Mouse (Mus musculus): ENCODE data around the gene Prkcg. TPM values are rescaled to one million over a fixed set of nuclear protein-coding genes. Genes with fewer than 3 reads are reported as not detected.
"Not testable (repeated sequence)": the region's sequence is repeated elsewhere in the genome, so short reads cannot be mapped to it uniquely, and the experiment has no call there.

Gene Prkcg
- polyA plus RNA-seq, 1 experiment from 2014 or later, result 0.12 TPM

DNA sequence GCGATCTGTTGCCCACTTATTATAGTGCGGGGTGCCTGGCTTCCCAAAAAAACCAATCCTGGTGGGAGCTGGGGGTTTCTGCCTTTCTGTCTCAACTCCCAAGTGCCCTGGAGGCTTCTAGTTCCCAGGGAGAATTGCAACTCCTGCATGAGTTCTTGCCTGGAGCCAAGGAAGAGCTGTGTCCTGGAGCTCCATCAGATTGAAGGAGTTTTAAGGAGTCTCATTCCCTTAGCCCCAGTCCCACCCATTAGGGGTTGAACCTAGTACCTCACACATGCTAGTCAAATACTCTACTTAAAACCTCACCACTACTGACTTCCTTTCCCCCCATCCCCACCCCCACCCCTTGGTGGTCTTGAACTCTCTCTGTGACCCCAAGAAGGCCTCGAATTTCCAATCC, 2.8 kb downstream of the Prkcg start:
- Histone ChIP-seq H3K4me3 (no peak overlapping the region), H3K36me3 (peaks cover 17% of the 10 kb centered on the region), H3K9me3 (no peaks in the 10 kb centered on the region), H3K27ac (peak overlapping the region; percentile 36; the same call in 1 of the 2 replicates), H3K4me1 (peaks cover 16% of the 10 kb centered on the region), H3K9ac (peak overlapping the region; percentile 10; the same call in 1 of the 2 replicates), H3K4me2 (replicated peaks) (peak overlapping the region; percentile 67), H3K27me3 (no peaks in the 10 kb centered on the region)
- WGBS, result 64% methylated on average over 3 of the region's 3 CpGs
- no peak for ATAC-seq (ENCODE audit: insufficient number of reproducible peaks, insufficient read depth, low FRiP score, low TSS enrichment)

DNA sequence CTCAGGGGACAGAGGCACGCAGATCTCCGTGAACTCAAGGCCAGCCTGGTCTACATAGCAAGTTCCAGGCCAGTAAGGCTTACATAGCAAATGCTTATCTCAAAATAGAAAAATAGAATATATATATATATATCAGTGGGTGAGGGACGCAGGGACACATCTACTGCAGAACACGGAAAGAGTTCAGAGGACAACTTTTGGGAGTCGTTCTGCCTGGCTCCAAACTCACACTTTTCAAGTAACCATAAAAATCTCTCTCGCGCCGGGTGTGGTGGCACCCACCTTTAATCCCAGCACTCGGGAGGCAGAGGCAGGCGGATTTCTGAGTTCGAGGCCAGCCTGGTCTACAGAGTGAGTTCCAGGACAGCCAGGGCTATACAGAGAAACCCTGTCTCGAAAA, 3.3 kb downstream of the Prkcg start:
- not testable (repeated sequence) for H3K9me3 ChIP-seq; ATAC-seq (ENCODE audit: insufficient number of reproducible peaks, insufficient read depth, low FRiP score, low TSS enrichment); H3K27me3 ChIP-seq
- Histone ChIP-seq H3K36me3 (peaks cover 22% of the 10 kb centered on the region), H3K27ac (peak overlapping the region; percentile 74; the same call in 1 of the 2 replicates), H3K4me3 (0 out of 2 replicates have a peak overlapping the region, but pooled peaks have one; percentile 35), H3K9ac (peak overlapping the region; percentile 10; the same call in 1 of the 2 replicates), H3K4me2 (replicated peaks) (peak overlapping the region; percentile 67), H3K4me1 (peaks cover 16% of the 10 kb centered on the region)
- 74% methylated on average over 12 of the region's 12 CpGs for WGBS

DNA sequence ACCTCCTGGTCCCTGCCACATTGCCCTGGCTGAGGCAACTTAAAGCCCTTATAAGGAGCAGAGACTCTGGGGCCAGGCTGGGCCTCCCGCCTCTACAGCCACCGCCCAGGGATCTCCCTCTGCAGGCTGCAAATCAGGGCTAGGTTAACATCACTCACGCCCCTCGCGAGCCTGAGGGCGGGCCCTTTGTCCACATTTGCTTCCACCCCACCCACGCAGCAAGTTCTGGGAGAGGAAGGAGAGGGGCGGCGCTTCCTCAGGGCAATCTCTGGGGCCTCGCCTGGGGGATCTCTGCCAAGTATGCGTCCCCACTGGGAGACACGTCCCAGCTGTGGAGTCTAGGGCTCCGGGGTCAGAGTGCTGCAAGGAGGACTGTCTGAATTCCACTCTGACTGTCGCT, 3.8 kb downstream of the Prkcg start:
- H3K4me2 ChIP-seq (replicated peaks), result peak overlapping the region; percentile 67
- 2% methylated on average over 14 of the region's 14 CpGs for WGBS
- peak; percentile 29 for ATAC-seq (ENCODE audit: insufficient number of reproducible peaks, insufficient read depth, low FRiP score, low TSS enrichment)
- no peaks in the 10 kb centered on the region for H3K27me3 ChIP-seq
- peak overlapping the region; percentile 74 for H3K27ac ChIP-seq
- peak overlapping the region; percentile 48; the same call in 1 of the 2 replicates for H3K9ac ChIP-seq
- no peaks in the 10 kb centered on the region for H3K9me3 ChIP-seq
- H3K36me3 ChIP-seq, result peaks cover 25% of the 10 kb centered on the region
- H3K4me1 ChIP-seq, result peaks cover 16% of the 10 kb centered on the region
- H3K4me3 ChIP-seq, result peak overlapping the region; percentile 35

DNA sequence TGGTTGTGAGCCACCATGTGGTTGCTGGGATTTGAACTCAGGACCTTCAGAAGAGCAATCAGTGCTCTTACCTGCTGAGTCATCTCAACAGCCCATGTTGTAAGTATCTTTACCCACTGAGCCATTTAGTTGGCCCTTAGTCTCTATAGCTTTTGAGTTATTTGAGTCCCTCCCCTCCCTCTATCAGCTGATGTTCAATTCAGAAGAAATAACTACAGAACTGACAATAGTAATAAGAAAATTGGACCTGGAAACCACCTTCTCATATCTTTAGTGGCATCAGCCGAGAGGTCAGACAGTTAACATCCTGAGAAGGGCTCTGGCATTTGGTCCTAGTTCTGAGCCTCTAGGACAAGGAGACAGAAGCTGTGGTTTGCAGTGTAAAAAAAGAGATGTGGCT, 5.8 kb downstream of the Prkcg start:
- ATAC-seq (ENCODE audit: insufficient number of reproducible peaks, insufficient read depth, low FRiP score, low TSS enrichment), result no peak
- H3K4me3 ChIP-seq, result no peak overlapping the region
- no peak overlapping the region for H3K9ac ChIP-seq
- peaks cover 13% of the 10 kb centered on the region for H3K4me1 ChIP-seq
- H3K4me2 ChIP-seq (replicated peaks), result no peak overlapping the region
- H3K27me3 ChIP-seq, result peaks cover 1% of the 10 kb centered on the region
- H3K27ac ChIP-seq, result no peak overlapping the region
- WGBS, result 88% methylated on average over 1 of the region's 1 CpGs
- H3K9me3 ChIP-seq, result no peaks in the 10 kb centered on the region
- H3K36me3 ChIP-seq, result peaks cover 27% of the 10 kb centered on the region

DNA sequence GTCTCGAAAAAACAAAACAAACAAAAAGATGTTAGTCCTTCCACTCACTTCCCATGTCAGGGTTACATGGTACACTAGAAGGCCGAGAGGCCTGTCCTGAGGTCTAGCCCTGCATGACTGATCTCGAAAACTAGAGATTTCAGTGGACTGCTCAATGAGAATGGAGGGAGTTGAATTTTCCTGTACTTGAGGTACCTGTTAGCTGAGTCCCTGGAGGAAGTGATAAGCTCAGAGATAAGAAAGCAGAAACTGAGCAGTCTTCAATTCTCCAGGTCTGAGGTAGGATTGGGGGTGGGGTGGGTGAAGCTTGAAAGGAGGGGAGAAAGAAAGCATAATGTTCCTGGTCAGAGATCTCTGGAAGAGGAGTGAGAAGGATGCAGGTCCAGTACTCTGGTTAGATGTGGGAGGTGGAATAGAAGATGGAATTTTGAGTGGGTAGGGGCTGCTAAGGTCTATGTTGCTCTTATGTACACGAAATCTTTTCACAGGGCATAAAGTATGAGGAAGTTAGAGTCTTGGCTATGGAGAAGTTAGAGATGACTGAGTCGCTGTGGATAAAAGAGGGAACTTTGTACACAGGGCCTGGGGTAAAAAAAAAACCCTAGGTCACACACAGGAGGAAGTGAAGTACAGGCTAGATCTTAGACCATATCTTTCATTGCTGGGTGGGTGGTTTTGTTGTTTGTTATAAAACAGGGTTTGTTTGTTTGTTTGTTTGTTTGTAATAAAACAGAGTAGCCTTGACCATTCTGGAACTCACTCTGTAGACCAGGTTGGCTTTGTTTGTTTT, 6.5 kb downstream of the Prkcg start:
- Histone ChIP-seq H3K9me3 (no peaks in the 10 kb centered on the region), H3K4me3 (no peak overlapping the region), H3K36me3 (peaks cover 27% of the 10 kb centered on the region), H3K4me2 (replicated peaks) (no peak overlapping the region), H3K9ac (no peak overlapping the region), H3K27me3 (peaks cover 9% of the 10 kb centered on the region), H3K27ac (no peak overlapping the region), H3K4me1 (peaks cover 12% of the 10 kb centered on the region; the same call in 1 of the 2 replicates)
- ATAC-seq (ENCODE audit: insufficient number of reproducible peaks, insufficient read depth, low FRiP score, low TSS enrichment), result no peak
- 86% methylated on average over 5 of the region's 5 CpGs for WGBS

DNA sequence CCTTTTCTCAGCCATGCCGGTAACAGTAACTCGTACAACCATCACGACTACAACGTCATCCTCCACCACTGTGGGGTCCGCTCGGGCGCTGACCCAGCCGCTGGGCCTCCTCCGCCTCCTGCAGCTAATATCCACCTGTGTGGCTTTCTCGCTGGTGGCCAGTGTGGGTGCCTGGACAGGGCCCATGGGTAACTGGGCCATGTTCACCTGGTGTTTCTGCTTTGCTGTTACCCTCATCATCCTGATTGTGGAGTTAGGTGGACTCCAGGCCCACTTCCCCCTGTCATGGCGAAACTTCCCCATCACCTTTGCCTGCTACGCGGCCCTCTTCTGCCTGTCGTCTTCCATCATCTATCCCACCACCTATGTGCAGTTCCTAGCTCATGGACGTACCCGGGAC, 7.7 kb downstream of the Prkcg start:
- no peaks in the 10 kb centered on the region for H3K9me3 ChIP-seq
- peaks cover 10% of the 10 kb centered on the region; the same call in 1 of the 2 replicates for H3K4me1 ChIP-seq
- no peak overlapping the region for H3K27ac ChIP-seq
- no peak overlapping the region for H3K4me3 ChIP-seq
- peaks cover 27% of the 10 kb centered on the region for H3K36me3 ChIP-seq
- ATAC-seq (ENCODE audit: insufficient number of reproducible peaks, insufficient read depth, low FRiP score, low TSS enrichment), result no peak
- H3K4me2 ChIP-seq (replicated peaks), result no peak overlapping the region
- no peak overlapping the region for H3K9ac ChIP-seq
- WGBS, result 95% methylated on average over 16 of the region's 16 CpGs
- H3K27me3 ChIP-seq, result peaks cover 19% of the 10 kb centered on the region

DNA sequence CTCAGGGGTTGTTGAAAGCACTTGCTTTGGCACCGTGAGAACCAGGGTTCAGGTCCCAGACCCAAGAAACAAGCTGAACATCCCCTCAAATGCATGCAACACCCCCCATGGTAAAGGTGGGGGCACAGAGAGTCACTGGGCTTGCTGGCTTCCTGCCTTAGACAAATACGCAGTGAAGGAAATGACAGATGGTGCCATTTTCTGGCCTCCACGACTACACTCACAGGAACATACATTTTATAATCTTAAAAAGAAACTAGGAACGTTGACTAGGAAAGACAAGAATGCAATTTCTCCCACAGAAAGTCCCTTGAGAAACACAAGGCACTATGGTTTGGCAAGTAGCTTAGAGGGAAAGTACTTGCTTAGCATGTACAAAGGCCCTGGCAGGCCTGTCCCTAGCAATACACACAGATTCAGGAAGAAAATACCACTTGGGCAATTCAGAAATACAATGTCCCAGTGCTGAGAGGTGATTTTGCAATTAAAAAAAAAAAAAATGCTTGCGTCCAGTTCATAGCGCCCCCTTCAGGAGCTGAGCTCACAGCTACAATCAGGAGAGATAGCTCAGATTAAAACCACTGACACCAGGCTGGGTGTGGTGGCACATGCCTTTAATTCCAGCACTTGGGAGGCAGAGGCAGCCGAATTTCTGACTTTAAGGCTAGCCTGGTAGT, 11.1 kb downstream of the Prkcg start:
- H3K9ac ChIP-seq, result no peak overlapping the region
- no peak overlapping the region for H3K27ac ChIP-seq
- ATAC-seq (ENCODE audit: insufficient number of reproducible peaks, insufficient read depth, low FRiP score, low TSS enrichment), result no peak
- peaks cover 53% of the 10 kb centered on the region for H3K27me3 ChIP-seq
- peaks cover 13% of the 10 kb centered on the region for H3K4me1 ChIP-seq
- no peak overlapping the region for H3K4me3 ChIP-seq
- no peaks in the 10 kb centered on the region for H3K9me3 ChIP-seq
- no peak overlapping the region for H3K4me2 ChIP-seq (replicated peaks)
- H3K36me3 ChIP-seq, result peaks cover 16% of the 10 kb centered on the region
- 59% methylated on average over 7 of the region's 7 CpGs for WGBS

DNA sequence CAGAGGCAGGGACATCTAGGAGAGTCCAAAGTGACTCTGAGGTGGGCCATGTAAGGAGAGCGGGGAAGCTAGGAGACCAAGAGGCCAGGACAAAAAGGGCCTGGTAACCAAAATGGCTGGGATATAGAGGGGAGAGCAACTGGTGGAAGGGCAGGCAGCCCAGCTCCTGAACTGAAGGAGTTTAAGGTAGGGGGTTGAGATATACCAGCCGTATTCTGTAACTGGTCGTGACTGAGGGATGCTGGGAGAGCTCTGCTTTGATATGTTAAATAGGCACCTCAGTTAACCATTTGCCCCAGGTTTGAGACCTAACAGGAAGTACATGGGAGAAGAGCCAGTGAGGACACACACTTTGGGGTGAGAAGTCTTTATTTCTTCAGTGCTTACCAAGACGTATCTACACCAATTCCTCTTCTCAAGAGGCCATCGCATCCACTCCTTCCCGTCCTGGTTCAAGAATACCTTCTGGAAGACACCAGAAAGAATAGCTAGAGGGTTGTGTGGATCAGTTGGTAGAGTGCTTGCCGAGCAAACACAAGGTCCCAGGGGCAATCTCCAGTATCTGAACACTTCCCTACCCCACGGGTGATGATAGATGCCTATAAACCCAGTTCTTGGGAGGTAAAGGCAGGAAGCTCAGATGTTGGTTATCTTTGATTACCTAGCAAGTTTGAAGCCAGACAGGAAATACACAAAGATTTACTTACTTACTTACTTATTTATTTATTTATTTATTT, 12.1 kb downstream of the Prkcg start:
- 66% methylated on average over 8 of the region's 8 CpGs for WGBS
- Histone ChIP-seq H3K27ac (no peak overlapping the region), H3K4me3 (no peak overlapping the region), H3K36me3 (peaks cover 14% of the 10 kb centered on the region), H3K27me3 (peaks cover 62% of the 10 kb centered on the region), H3K9me3 (no peaks in the 10 kb centered on the region), H3K4me1 (peaks cover 13% of the 10 kb centered on the region), H3K4me2 (replicated peaks) (no peak overlapping the region), H3K9ac (no peak overlapping the region)
- no peak for ATAC-seq (ENCODE audit: insufficient number of reproducible peaks, insufficient read depth, low FRiP score, low TSS enrichment)

DNA sequence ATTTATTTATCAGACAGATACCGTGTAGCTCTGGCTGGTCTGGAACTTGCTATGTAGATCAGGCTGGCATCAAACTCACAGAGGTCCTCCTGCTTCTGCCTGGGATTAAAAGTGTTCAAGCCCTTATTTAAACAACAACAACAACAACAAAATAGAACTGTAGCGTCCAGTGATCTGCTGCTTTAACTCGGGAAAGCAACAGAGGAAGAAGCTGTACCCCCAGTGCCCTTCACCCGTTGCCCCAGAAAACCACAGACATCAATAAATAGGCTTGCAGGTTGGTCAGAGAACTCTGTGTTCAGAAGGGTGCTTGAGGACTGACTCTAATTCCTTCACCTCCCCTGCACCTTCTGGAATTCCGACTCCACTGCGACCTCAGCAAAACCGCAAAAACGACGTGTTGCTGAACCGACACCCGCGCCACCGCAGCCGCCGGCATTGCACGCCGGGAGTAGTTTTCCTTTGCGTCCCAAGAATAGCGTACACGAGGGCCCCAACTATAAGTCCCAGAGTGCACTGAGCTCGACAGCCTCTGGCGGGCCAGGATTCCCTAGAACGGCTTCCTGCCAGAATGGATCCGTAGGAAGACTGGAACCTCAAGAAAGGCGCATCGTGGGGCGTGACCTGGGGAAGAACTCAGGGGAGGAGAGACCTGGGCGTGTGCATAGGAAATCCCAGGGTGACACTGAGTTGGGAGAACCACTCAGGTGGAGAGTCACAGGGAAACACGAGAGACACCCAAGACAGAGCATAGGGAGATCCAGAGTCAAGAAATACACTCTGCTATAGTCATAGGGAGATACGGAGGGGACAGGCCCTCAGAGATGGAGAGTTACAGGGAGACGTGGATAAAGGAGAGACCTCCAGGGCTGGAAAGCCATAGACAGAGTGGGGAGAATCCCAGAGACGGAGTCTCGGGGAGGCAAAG, 12.9 kb downstream of the Prkcg start:
- no peak overlapping the region for H3K27ac ChIP-seq
- peak overlapping the region; percentile 49 for H3K9ac ChIP-seq
- peak overlapping the region; percentile 34 for H3K4me3 ChIP-seq
- H3K9me3 ChIP-seq, result no peaks in the 10 kb centered on the region
- WGBS, result 7% methylated on average over 33 of the region's 33 CpGs
- peaks cover 13% of the 10 kb centered on the region for H3K4me1 ChIP-seq
- H3K4me2 ChIP-seq (replicated peaks), result peak overlapping the region; percentile 56
- 0 out of 2 replicates have a peak, but pooled peaks have one; percentile 39 for ATAC-seq (ENCODE audit: insufficient number of reproducible peaks, insufficient read depth, low FRiP score, low TSS enrichment)
- peaks cover 68% of the 10 kb centered on the region for H3K27me3 ChIP-seq
- H3K36me3 ChIP-seq, result peaks cover 9% of the 10 kb centered on the region

DNA sequence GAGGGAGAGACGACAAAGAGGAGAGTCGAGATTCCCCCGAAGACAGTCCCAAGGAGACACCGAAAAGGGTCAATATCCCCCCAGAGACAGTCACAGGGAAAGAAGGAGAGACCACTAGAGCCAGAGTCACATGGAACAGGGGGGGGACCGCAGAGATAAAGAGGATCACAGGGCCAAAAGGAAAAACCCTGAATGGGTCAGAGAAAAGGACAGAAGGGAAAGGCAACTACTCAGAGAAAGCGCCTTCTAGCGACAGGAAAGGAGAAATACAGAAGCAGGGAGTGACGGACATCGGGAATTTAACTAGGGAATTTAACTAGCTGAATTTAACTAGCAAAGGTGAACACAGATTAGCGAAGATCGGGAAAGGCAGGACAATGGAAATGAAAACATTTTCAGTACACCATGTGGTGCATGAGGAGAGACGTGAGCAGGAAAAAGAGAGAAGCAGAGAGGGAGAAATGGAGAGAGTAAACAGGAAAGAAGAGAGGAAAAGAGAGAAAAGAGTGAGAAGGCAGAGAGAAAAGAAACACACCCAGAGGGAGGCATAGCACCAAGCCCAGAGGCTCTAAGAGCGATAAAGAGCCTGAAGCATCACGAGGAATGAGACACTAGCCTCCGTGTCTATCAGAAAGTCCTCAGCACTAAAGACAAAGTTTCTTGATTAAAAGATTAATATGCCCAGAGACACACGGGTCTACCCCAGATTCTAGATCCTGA, 13.7 kb downstream of the Prkcg start:
- no peak overlapping the region for H3K9ac ChIP-seq
- 2% methylated on average over 16 of the region's 16 CpGs for WGBS
- no peak for ATAC-seq (ENCODE audit: insufficient number of reproducible peaks, insufficient read depth, low FRiP score, low TSS enrichment)

More for the DNA sequence above, 13.7 kb downstream of the Prkcg start:
- Histone ChIP-seq H3K4me1 (peaks cover 13% of the 10 kb centered on the region), H3K4me3 (peak overlapping the region; percentile 34), H3K27ac (no peak overlapping the region), H3K36me3 (0 out of 2 replicates have a peak, but pooled peaks cover 3% of the 10 kb centered on the region), H3K9me3 (no peaks in the 10 kb centered on the region), H3K4me2 (replicated peaks) (peak overlapping the region; percentile 56), H3K27me3 (peaks cover 68% of the 10 kb centered on the region)

Measured in embryonic facial prominence, embryonic 12.5 days (tissue).